Mouse (Mus musculus): Measurements from ENCODE around the gene Cacna1b.
A peak's percentile ranks its signal among the peaks of the same experiment; 100 is the strongest.

Cacna1b gene

GRCm38 (mm10) chr2:24659150-24659775, 103.7 kb downstream of the Cacna1b start:
- no peak for DNase-seq (ENCODE audit: low read depth, low spot score)

GRCm38 (mm10) chr2:24648503-24648902, 114.4 kb downstream of the Cacna1b start:
- DNase-seq (ENCODE audit: low read depth, low spot score): no peak

- no peak for DNase-seq (ENCODE audit: low read depth, low spot score)
These were observed 116.4 kb downstream of the Cacna1b start for GRCm38 (mm10) chr2:24646452-24647146.

- peak; percentile 3 for DNase-seq (ENCODE audit: low read depth, low spot score)
These were observed 120.1 kb downstream of the Cacna1b start for GRCm38 (mm10) chr2:24642834-24643233.

GRCm38 (mm10) chr2:24638102-24638954, 124.6 kb downstream of the Cacna1b start:
- no peak for DNase-seq (ENCODE audit: low read depth, low spot score)

- no peak for DNase-seq (ENCODE audit: low read depth, low spot score)
These were observed 129.3 kb downstream of the Cacna1b start for GRCm38 (mm10) chr2:24633645-24634044.

- no peak for DNase-seq (ENCODE audit: low read depth, low spot score)
These were observed 145.8 kb downstream of the Cacna1b start for GRCm38 (mm10) chr2:24617141-24617540.

- no peak for DNase-seq (ENCODE audit: low read depth, low spot score)
These were observed 153.2 kb downstream of the Cacna1b start for GRCm38 (mm10) chr2:24609789-24610188.

GRCm38 (mm10) chr2:24608765-24609138, 154.2 kb downstream of the Cacna1b start:
- DNase-seq (ENCODE audit: low read depth, low spot score): no peak

- no peak for DNase-seq (ENCODE audit: low read depth, low spot score)
These were observed 154.8 kb downstream of the Cacna1b start for GRCm38 (mm10) chr2:24607905-24608764.

GRCm38 (mm10) chr2:24606531-24606930, 156.4 kb downstream of the Cacna1b start:
- no peak for DNase-seq (ENCODE audit: low read depth, low spot score)

- no peak for DNase-seq (ENCODE audit: low read depth, low spot score)
These were observed 157.9 kb downstream of the Cacna1b start for GRCm38 (mm10) chr2:24605096-24605495.

GRCm38 (mm10) chr2:24589426-24589825, 173.5 kb downstream of the Cacna1b start:
- no peak for DNase-seq (ENCODE audit: low read depth, low spot score)

GRCm38 (mm10) chr2:24587999-24588398, 175.0 kb downstream of the Cacna1b start:
- no peak for DNase-seq (ENCODE audit: low read depth, low spot score)

GRCm38 (mm10) chr2:24574616-24575015, 188.3 kb downstream of the Cacna1b start:
- peak; percentile 55 for DNase-seq (ENCODE audit: low read depth, low spot score)

- no peak for DNase-seq (ENCODE audit: low read depth, low spot score)
These were observed 192.0 kb downstream of the Cacna1b start for GRCm38 (mm10) chr2:24570917-24571316.

- DNase-seq (ENCODE audit: low read depth, low spot score): peak; percentile 21
These were observed 194.4 kb downstream of the Cacna1b start for GRCm38 (mm10) chr2:24568555-24568954.

GRCm38 (mm10) chr2:24562547-24563290, 200.2 kb downstream of the Cacna1b start:
- no peak for DNase-seq (ENCODE audit: low read depth, low spot score)

GRCm38 (mm10) chr2:24561946-24562345, 201.0 kb downstream of the Cacna1b start:
- no peak for DNase-seq (ENCODE audit: low read depth, low spot score)

GRCm38 (mm10) chr2:24560201-24560600, 202.8 kb downstream of the Cacna1b start:
- no peak for DNase-seq (ENCODE audit: low read depth, low spot score)

GRCm38 (mm10) chr2:24556347-24556746, 206.6 kb downstream of the Cacna1b start:
- no peak for DNase-seq (ENCODE audit: low read depth, low spot score)
